ENCODE assay signal across 16 mouse cellular contexts in the genomic region with DNA sequence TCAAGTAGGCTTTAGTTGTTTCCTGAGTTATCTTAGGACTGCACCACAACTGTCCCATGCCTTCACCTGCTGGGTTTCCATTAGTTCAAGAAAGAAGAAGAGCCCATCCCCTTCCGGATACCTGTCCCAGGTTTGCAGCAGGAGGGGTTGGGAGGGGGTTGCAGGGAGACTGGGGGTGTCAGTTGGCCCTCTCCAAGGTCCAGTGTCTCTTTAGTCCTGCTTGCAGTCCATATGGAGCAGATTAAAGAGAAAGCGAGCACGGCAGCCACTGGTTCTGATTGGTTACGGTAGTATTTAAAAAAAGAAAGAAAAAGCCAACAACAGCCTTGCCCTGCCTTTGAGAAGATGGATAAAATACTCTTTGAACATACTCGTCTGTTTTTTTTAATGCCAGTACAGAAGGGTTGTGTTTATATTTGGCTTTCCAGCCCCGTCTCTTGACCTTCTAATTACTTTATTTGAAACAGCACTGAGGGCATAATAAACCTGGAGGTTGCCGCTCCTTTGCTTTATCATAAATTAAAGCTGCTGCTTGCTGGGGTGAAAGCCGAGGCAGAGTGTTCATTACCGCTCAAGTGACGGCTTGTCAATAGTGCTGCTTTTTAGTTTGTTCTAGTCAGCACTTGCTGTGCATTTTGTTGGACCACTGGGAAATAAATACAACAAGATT.
DNase-seq lines count a peak whose midpoint lies in the region; ATAC-seq and TF ChIP-seq lines count a peak whose summit lies in the region.
"Had no signal": no experiment of that assay in that cellular context is flagged by ENCODE, and none has a peak within 500 bp of the region (broad histone marks: within the 10 kb centered on the region; RNA-seq: fewer than 3 reads in every experiment).

No protein-coding gene starts in this region.

- peak overlapping the region; percentile 25; the same call in 1 of the 2 replicates for H3K4me2 ChIP-seq in intestine, embryonic 15.5 days (replicated peaks)
- H3K4me2 ChIP-seq in intestine, embryonic 16.5 days (ENCODE audit: low read depth, low read length) = no peak overlapping the region
- peak overlapping the region; percentile 3; the same call in 1 of the 2 replicates for H3K4me2 ChIP-seq in neural tube, embryonic 12.5 days (replicated peaks)
- H3K4me2 ChIP-seq in limb, embryonic 14.5 days (replicated peaks; ENCODE audit: low read depth, low read length, severe bottlenecking) = peak overlapping the region; percentile 2; the same call in 1 of the 2 replicates
- H3K4me2 ChIP-seq: heart, embryonic 12.5 days had no signal

- H3K9ac ChIP-seq in intestine, embryonic 15.5 days = no peak overlapping the region
- H3K9ac ChIP-seq in intestine, embryonic 16.5 days (ENCODE audit: low read depth, low read length) = no peak overlapping the region
- H3K9ac ChIP-seq in neural tube, embryonic 12.5 days = no peak overlapping the region
- no peak overlapping the region for H3K9ac ChIP-seq in limb, embryonic 14.5 days (ENCODE audit: low read depth, low read length, severe bottlenecking)
- H3K9ac ChIP-seq: heart, embryonic 12.5 days; hindbrain, embryonic 12.5 days; liver, postnatal 0 days had no signal

- no peaks in the 10 kb centered on the region for H3K27me3 ChIP-seq in intestine, embryonic 15.5 days (replicated peaks)
- H3K27me3 ChIP-seq in intestine, embryonic 16.5 days (replicated peaks; ENCODE audit: control insufficient read depth, insufficient read depth, low read length) = no peaks in the 10 kb centered on the region
- H3K27me3 ChIP-seq in neural tube, embryonic 12.5 days (replicated peaks) = no peaks in the 10 kb centered on the region
- peaks cover 17% of the 10 kb centered on the region for H3K27me3 ChIP-seq in limb, embryonic 14.5 days (ENCODE audit: control insufficient read depth, insufficient read depth, low read length)
- H3K27me3 ChIP-seq: heart, embryonic 12.5 days; hindbrain, embryonic 12.5 days had no signal

- ATAC-seq in intestine, embryonic 15.5 days = no peak
- no peak for ATAC-seq in intestine, embryonic 16.5 days
- ATAC-seq in neural tube, embryonic 12.5 days (ENCODE audit: low FRiP score, low read depth) = no peak
- no peak for ATAC-seq in limb, embryonic 14.5 days (ENCODE audit: low FRiP score, low read depth)
- ATAC-seq in monocyte, adult 5-6 weeks (replicated peaks; ENCODE audit: insufficient number of reproducible peaks, low FRiP score, low TSS enrichment, poor library complexity, severe bottlenecking) = no peak
- ATAC-seq: liver, postnatal 0 days had no signal

- WGBS in intestine, embryonic 15.5 days = 31% methylated on average over 10 of the region's 10 CpGs
- WGBS in intestine, embryonic 16.5 days = 30% methylated on average over 10 of the region's 10 CpGs
- 19% methylated on average over 10 of the region's 10 CpGs for WGBS in neural tube, embryonic 12.5 days
- 9% methylated on average over 10 of the region's 10 CpGs for WGBS in limb, embryonic 14.5 days

- 0 out of 2 replicates have a peak, but pooled peaks cover 3% of the 10 kb centered on the region for H3K4me1 ChIP-seq in intestine, embryonic 15.5 days (replicated peaks)
- peaks cover 12% of the 10 kb centered on the region for H3K4me1 ChIP-seq in intestine, embryonic 16.5 days (ENCODE audit: control insufficient read depth, insufficient read depth, low read length)
- peaks cover 23% of the 10 kb centered on the region for H3K4me1 ChIP-seq in neural tube, embryonic 12.5 days
- peaks cover 21% of the 10 kb centered on the region for H3K4me1 ChIP-seq in limb, embryonic 14.5 days (ENCODE audit: control insufficient read depth, insufficient read depth, low read length)

- no peaks in the 10 kb centered on the region for H3K36me3 ChIP-seq in intestine, embryonic 15.5 days
- H3K36me3 ChIP-seq in intestine, embryonic 16.5 days (ENCODE audit: control insufficient read depth, insufficient read depth, low read length) = no peaks in the 10 kb centered on the region
- no peaks in the 10 kb centered on the region for H3K36me3 ChIP-seq in neural tube, embryonic 12.5 days
- no peaks in the 10 kb centered on the region; the same call in 1 of the 2 replicates for H3K36me3 ChIP-seq in limb, embryonic 14.5 days (ENCODE audit: control insufficient read depth, insufficient read depth, low read length)
- H3K36me3 ChIP-seq: heart, embryonic 12.5 days; hindbrain, embryonic 12.5 days had no signal

- no peak for DNase-seq in neural tube, embryonic 10.5 days (ENCODE audit: extremely low spot score, low spot score)
- DNase-seq in limb, embryonic 14.5 days (ENCODE audit: low spot score) = no peak
- no peak for DNase-seq in ovary, postnatal 14 days (ENCODE audit: low spot score)
- DNase-seq in layer of hippocampus, postnatal 10 days (ENCODE audit: low spot score in 2 of 2) = no peak
- DNase-seq: cerebellum, adult 8-10 months; gastrocnemius, postnatal 14 days; kidney, adult 9 months; liver, postnatal 0 days; thymus, adult 2 months had no signal

- TF ChIP-seq POLR2A in limb, embryonic 14.5 days (IDR thresholded peaks at IDR 0.05; ENCODE audit: borderline replicate concordance, extremely low read depth, insufficient read depth, insufficient read length) = no peak

- H3K4me3 ChIP-seq in intestine, embryonic 15.5 days (replicated peaks) = no peak overlapping the region
- no peak overlapping the region for H3K4me3 ChIP-seq in intestine, embryonic 16.5 days (ENCODE audit: low read length)
- no peak overlapping the region for H3K4me3 ChIP-seq in neural tube, embryonic 12.5 days
- no peak overlapping the region for H3K4me3 ChIP-seq in limb, embryonic 14.5 days (replicated peaks; ENCODE audit: low read length)
- H3K4me3 ChIP-seq: heart, embryonic 12.5 days; hindbrain, embryonic 12.5 days; left cerebral cortex, adult 2 months had no signal

- H3K9me3 ChIP-seq in intestine, embryonic 15.5 days = no peaks in the 10 kb centered on the region
- H3K9me3 ChIP-seq in intestine, embryonic 16.5 days (ENCODE audit: control insufficient read depth, low read length) = no peaks in the 10 kb centered on the region
- no peaks in the 10 kb centered on the region for H3K9me3 ChIP-seq in neural tube, embryonic 12.5 days
- H3K9me3 ChIP-seq in limb, embryonic 14.5 days (ENCODE audit: control insufficient read depth, low read length) = no peaks in the 10 kb centered on the region
- H3K9me3 ChIP-seq: heart, embryonic 12.5 days; hindbrain, embryonic 12.5 days had no signal

- no peak overlapping the region for H3K27ac ChIP-seq in intestine, embryonic 15.5 days
- H3K27ac ChIP-seq in intestine, embryonic 16.5 days (ENCODE audit: low read length) = no peak overlapping the region
- H3K27ac ChIP-seq in neural tube, embryonic 12.5 days = no peak overlapping the region
- no peak overlapping the region for H3K27ac ChIP-seq in limb, embryonic 14.5 days (replicated peaks; ENCODE audit: low read depth, low read length)
- H3K27ac ChIP-seq: hindbrain, embryonic 12.5 days; left cerebral cortex, adult 2 months had no signal
